Mouse (Mus musculus): ENCODE measurements around the gene Syt1.

DNA sequence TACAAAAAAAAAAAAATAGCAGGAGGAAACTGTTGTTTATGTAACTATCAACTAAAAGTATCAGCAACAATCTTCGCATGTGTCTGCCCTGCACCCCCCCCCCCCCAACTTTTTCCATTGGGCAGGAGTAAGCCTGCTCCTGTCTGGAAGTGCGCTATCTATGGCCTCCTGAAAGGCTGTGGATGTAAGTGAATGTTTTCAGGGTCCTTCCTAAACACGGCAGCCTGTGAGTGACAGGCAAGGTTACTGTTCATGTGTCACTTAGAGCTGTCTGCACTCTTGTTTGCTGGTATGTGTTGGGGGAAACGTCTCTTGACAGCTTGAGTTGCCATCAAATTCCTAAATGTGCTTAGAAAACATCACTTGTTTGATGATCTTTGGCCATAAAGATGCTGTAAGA, 387.8 kb downstream of the Syt1 start:
- TF ChIP-seq POLR2A (IDR thresholded peaks at IDR 0.05; ENCODE audit: extremely low read depth, insufficient read depth, low read length) (no peak), CTCF (IDR thresholded peaks at IDR 0.05; ENCODE audit: extremely low read depth, insufficient read depth, low read length) (no peak)

Measured in cortical plate, adult 2 months (tissue).